Mouse (Mus musculus) limb, embryonic 12.5 days (tissue): ENCODE measurements around the gene Grap2. TPM values are rescaled to one million over a fixed set of nuclear protein-coding genes. Genes with fewer than 3 reads are reported as not detected.

Experiments used
- ATAC-seq: fragments of 200-750 bp; cut with Nextera tagmentation; 2 replicates; pipeline ENCODE4 v1.8.0; 2017; ENCODE audit warnings: low read depth, moderate TSS enrichment; ENCODE audit not compliant: insufficient number of reproducible peaks, insufficient read depth, low FRiP score, low TSS enrichment
- H3K27ac ChIP-seq: fragments of 300-500 bp; sonication (generic); 2 replicates; pipeline ENCODE4 v1.5.1; 2016; ENCODE audit warnings: mild to moderate bottlenecking, moderate library complexity
- H3K27me3 ChIP-seq: fragments of 300-500 bp; sonication (generic); 2 replicates; pipeline ENCODE4 v1.6.1; 2016; ENCODE audit warnings: mild to moderate bottlenecking, moderate library complexity
- H3K36me3 ChIP-seq: fragments of 300-500 bp; sonication (generic); 2 replicates; pipeline ENCODE4 v1.6.1; 2016; ENCODE audit warnings: mild to moderate bottlenecking, moderate library complexity
- H3K4me1 ChIP-seq: fragments of 300-500 bp; sonication (generic); replicated peaks from 2 replicates; pipeline ENCODE4 v1.6.1; 2016
- H3K4me2 ChIP-seq: fragments of 300-500 bp; sonication (generic); 2 replicates; pipeline ENCODE4 v1.6.1; 2016; ENCODE audit warnings: mild to moderate bottlenecking, moderate library complexity
- H3K4me3 ChIP-seq: fragments of 300-500 bp; sonication (generic); replicated peaks from 2 replicates; pipeline ENCODE4 v1.5.1; 2016; ENCODE audit warnings: mild to moderate bottlenecking
- H3K9ac ChIP-seq: fragments of 300-500 bp; sonication (generic); replicated peaks from 2 replicates; pipeline ENCODE4 v1.6.1; 2016; ENCODE audit warnings: mild to moderate bottlenecking, moderate library complexity
- H3K9me3 ChIP-seq: fragments of 300-500 bp; sonication (generic); 2 replicates; pipeline ENCODE4 v1.6.1; 2016; ENCODE audit warnings: mild to moderate bottlenecking, moderate library complexity
- WGBS: fragments of 180-500 bp; shearing (Covaris S2); methylation state at CpG from one replicate; pipeline ENCODE4 v1.1.7; 2016; 5-methylcytosine and 5-hydroxymethylcytosine counted together
- microRNA-seq: library from miRNA; unstranded; fragments of <30 nt; microRNA quantifications from one replicate; pipeline ENCODE4, GENCODE M21; 2017
- polyA plus RNA-seq: library from polyadenylated mRNA; unstranded; fragments of >200 nt; fragmentation: Nextera tagmentation; extraction: Ambion mirVana; gene quantifications from 2 replicates; pipeline ENCODE4 v1.2.1, GENCODE M21; 2016

Grap2 gene
- polyA plus RNA-seq, 1 experiment from 2014 or later, result 2.9 TPM

DNA sequence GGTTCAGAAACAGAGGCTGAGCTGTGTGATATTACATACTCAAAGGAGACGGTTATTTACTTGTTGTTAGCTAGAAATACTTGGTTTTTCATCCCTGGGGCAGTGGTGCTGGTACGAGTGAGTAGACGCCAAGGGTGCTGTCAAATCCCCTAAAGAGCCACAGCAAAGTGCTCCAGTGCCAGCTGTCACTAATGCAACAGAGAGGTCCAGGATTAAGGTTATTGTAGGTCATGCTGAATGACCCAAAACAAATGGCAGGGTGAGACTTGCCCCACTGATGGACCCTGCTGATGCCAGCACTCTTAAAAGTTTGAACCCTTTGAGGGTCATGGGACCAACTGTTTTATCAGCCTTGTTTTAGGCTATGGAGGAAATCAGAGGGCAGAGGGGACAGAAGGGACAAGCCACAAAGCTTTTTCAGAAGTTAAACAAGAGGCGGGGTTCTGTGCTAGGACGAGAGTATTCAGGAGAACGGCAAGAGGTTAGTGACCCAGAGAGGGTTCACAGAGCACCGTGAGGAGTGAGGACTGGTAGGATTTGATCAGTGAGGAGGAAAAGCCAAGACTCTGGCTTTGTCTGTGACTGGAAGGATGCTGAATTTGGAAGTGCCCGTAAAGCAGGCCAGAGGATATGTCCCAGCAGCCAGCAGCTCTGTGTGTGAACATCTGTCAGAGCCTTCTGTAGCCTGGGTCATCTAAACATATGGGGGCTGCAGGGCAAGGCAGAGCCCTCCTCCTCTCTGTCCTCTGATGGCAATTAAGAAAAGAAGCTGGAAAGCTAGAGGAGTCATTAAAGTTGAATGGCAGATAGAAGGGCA, 112.6 kb downstream of the Grap2 start:
- H3K36me3 ChIP-seq, result no peaks in the 10 kb centered on the region
- H3K9ac ChIP-seq, result no peak overlapping the region
- no peak overlapping the region for H3K27ac ChIP-seq
- H3K4me1 ChIP-seq, result peaks cover 16% of the 10 kb centered on the region
- H3K9me3 ChIP-seq, result no peaks in the 10 kb centered on the region
- WGBS, result 20% methylated on average over 8 of the region's 8 CpGs
- H3K27me3 ChIP-seq, result no peaks in the 10 kb centered on the region; the same call in 1 of the 2 replicates
- no peak for ATAC-seq
- no peak overlapping the region for H3K4me2 ChIP-seq
- H3K4me3 ChIP-seq, result no peak overlapping the region

DNA sequence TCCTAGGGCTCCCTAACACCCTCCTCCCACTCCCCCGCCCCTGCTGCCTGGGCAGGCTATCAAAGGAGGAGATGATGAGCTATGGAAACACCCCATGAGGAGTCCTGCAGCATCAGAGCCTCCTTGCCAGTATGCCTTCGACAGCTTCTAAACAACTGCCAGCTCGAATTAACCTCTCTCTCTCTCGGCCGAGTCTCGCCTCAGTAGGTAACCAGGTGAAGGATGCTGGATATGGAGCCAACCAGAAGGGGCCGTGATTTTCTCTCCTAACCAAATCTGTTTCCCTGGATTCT, 113.2 kb downstream of the Grap2 start:
- no peak overlapping the region for H3K27ac ChIP-seq
- H3K9me3 ChIP-seq, result no peaks in the 10 kb centered on the region
- 14% methylated on average over 7 of the region's 7 CpGs for WGBS
- no peak overlapping the region for H3K9ac ChIP-seq
- no peaks in the 10 kb centered on the region; the same call in 1 of the 2 replicates for H3K27me3 ChIP-seq
- peaks cover 13% of the 10 kb centered on the region for H3K4me1 ChIP-seq
- no peak for ATAC-seq
- no peak overlapping the region for H3K4me3 ChIP-seq
- no peaks in the 10 kb centered on the region for H3K36me3 ChIP-seq
- H3K4me2 ChIP-seq, result no peak overlapping the region

DNA sequence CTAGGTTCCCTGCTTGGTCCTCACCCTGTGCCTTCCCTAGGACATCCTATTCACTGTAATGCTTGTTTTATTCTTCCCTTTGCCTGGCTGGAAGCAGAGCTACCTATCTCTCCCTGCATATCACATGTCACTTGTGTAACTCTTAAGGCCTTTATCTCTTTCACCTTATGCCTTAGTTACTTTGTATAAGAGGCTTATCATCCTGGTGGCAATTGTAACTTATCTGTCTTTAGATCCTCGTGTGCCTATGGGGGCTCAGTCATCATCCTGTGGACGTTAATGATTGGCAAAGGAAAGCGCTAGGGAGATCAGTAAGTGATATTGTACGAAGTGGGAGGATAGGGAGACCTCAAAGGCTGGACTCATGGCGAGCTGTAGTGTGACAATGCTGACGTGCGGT, 116.1 kb downstream of the Grap2 start:
- Histone ChIP-seq H3K9me3 (no peaks in the 10 kb centered on the region), H3K4me2 (no peak overlapping the region), H3K27me3 (no peaks in the 10 kb centered on the region; the same call in 1 of the 2 replicates), H3K4me1 (peaks cover 8% of the 10 kb centered on the region), H3K36me3 (no peaks in the 10 kb centered on the region), H3K4me3 (no peak overlapping the region), H3K27ac (no peak overlapping the region), H3K9ac (no peak overlapping the region)
- no peak for ATAC-seq
- WGBS, result 80% methylated on average over 7 of the region's 7 CpGs

DNA sequence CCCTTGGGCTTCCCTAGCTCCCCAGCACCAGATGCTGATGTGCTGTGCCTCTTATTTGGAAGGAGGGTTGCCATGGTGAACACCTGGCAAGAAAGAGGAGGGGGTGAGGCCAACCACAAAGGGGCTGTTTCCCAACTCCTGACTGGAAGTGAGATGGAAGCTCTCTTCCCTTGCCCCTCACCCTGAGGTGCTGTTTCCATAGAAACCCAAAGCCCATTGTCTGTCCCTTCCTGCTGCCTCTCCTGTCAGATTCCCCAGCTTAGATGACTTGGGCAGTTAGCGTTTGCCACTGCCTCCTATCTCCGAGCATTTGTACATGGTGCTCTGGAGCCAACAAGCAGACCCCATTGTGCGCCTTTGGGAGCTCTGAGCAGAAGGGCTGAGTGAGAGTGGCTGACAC, 121.1 kb downstream of the Grap2 start:
- WGBS, result 53% methylated on average over 3 of the region's 3 CpGs
- no peak overlapping the region for H3K27ac ChIP-seq
- H3K9me3 ChIP-seq, result no peaks in the 10 kb centered on the region
- no peaks in the 10 kb centered on the region for H3K27me3 ChIP-seq
- H3K4me1 ChIP-seq, result peaks cover 30% of the 10 kb centered on the region
- no peaks in the 10 kb centered on the region for H3K36me3 ChIP-seq
- H3K9ac ChIP-seq, result no peak overlapping the region
- H3K4me3 ChIP-seq, result no peak overlapping the region
- no peak for ATAC-seq
- H3K4me2 ChIP-seq, result no peak overlapping the region

DNA sequence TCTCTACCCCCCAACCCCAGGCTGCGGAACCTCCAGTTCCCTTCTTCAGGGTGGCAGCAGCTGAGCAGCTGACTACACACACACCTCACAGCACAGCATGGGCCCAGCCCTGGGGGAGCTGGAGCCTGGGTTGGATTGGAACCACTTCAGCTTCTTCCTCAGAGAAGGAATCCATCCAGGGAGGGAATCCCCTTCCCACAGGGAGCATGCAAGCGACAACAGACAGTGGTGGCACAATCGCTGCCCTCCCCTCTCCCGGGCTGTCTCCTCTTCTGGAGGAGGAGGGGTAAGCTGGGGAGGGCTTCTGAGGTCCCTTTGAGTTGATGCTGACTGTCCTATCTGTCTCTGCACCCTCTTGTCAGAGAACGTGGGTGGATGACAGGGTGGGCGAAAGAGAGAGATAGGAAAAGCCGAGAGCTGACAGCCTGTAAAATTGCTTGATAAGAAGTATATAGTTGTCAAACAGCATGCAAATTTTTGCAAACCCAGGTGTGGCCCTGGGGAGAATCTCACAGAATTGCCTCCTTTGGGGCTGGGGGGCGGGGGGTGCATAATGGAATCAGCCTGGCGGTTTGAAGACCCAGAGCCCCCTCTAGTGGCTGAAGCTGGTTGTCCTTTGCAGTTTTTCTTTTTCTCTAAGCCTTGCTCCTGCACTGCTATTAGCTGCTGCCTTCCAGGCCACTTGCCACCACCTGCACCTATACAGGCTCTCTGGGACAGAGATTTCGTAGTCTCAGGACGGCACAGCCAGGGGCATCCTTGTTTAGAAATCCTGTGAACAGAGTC, 121.9 kb downstream of the Grap2 start:
- Histone ChIP-seq H3K4me3 (no peak overlapping the region), H3K9me3 (no peaks in the 10 kb centered on the region), H3K36me3 (no peaks in the 10 kb centered on the region), H3K27me3 (no peaks in the 10 kb centered on the region), H3K9ac (peak overlapping the region; percentile 38; the same call in 1 of the 2 replicates), H3K4me1 (peaks cover 31% of the 10 kb centered on the region), H3K4me2 (0 out of 2 replicates have a peak overlapping the region, but pooled peaks have one; percentile 23), H3K27ac (no peak overlapping the region)
- 0 out of 2 replicates have a peak, but pooled peaks have one; percentile 12 for ATAC-seq
- 28% methylated on average over 11 of the region's 11 CpGs for WGBS

DNA sequence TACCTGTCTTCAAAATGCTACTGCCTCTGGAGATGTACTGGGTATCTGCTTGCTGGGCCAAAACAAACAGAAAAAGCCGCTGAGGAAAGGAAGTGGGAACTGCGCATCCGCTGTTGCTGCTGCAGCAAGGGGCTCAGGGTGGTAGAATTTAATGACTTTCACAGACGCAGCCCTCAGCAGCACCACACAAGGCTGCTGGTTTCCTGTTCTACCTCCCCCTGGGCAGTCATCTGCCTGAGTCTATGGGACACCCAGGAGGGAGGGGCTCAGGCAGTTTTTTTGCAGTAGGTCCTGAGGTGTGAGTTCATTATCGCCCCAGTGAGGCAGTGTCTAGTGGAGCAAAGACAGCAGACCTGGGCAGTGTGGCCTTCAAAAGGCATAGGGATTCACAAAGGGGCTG, 125.2 kb downstream of the Grap2 start:
- Histone ChIP-seq H3K36me3 (no peaks in the 10 kb centered on the region), H3K9ac (no peak overlapping the region; the same call in 1 of the 2 replicates), H3K9me3 (no peaks in the 10 kb centered on the region), H3K4me3 (no peak overlapping the region), H3K27ac (peak overlapping the region; percentile 77), H3K4me1 (peaks cover 31% of the 10 kb centered on the region), H3K27me3 (0 out of 2 replicates have a peak, but pooled peaks cover 2% of the 10 kb centered on the region), H3K4me2 (peak overlapping the region; percentile 15; the same call in 1 of the 2 replicates)
- ATAC-seq, result 0 out of 2 replicates have a peak, but pooled peaks have one; percentile 22
- 21% methylated on average over 5 of the region's 5 CpGs for WGBS

DNA sequence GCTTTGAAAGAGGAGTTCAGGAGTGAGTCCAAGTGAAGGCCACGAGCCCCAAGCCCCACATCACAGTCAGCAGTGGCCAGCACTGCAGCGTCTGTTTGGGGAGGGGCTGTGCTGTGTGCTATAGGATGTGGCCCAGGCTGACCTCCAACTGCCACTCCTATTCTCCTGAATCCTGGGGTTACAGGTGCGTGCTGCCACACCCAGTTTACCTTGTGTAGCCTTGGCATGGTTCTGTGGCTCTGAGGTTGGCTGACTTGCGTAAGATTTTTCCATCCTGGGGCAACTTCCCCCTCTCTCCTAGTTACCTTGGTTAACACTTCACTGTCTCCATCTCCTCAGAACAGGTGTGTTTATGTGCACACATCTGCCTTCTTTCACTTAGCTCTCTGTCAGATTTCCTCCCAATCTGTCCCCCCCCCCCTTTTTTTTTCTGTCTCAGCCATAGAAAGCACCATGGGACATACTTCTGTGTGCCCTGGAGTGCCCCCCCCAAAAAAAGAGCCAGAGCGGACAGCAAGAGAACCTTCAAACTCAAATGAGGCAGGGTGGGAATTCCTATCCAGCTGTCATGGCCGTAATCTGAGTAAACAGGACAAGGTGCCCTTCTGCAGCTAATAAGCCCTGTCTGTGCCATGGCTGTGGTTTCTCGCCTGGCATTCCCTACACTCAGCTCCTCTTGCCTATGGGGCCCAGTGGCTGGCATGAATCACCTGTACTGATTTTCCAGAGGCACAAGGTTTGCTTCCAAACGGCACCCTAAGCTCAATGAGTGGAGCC, 129.3 kb downstream of the Grap2 start:
- no peak for ATAC-seq
- Histone ChIP-seq H3K9ac (no peak overlapping the region), H3K36me3 (no peaks in the 10 kb centered on the region), H3K4me3 (no peak overlapping the region), H3K27me3 (0 out of 2 replicates have a peak, but pooled peaks cover 2% of the 10 kb centered on the region), H3K4me1 (peaks cover 17% of the 10 kb centered on the region), H3K9me3 (no peaks in the 10 kb centered on the region), H3K27ac (no peak overlapping the region), H3K4me2 (no peak overlapping the region)
- WGBS, result 73% methylated on average over 8 of the region's 8 CpGs

Small RNAs within 50 kb of the gene (microRNA-seq; reads per million reads assigned to microRNA genes)
- gene Mir6957, result not detected

Other genes starting within 250 kb of the Grap2 start
- not detected in 2 replicates for gene Enthd1, start 7.4 kb upstream of the Grap2 start, polyA plus RNA-seq
- gene Fam83f, start 99.3 kb downstream of the Grap2 start, polyA plus RNA-seq, result 1.3 and 1.4 TPM in 2 replicates
- gene Tnrc6b, start 138.7 kb downstream of the Grap2 start, polyA plus RNA-seq, result 36.7 and 41.0 TPM in 2 replicates